ENCODE assay signal across 20 mouse cellular contexts in genomic region chr14:16092391-16093132, GRCm38 (mm10).
DNase-seq lines count a peak whose midpoint lies in the region; ATAC-seq lines count a peak whose summit lies in the region.
"Had no signal": no experiment of that assay in that cellular context is flagged by ENCODE, and none has a peak within 500 bp of the region (broad histone marks: within the 10 kb centered on the region; RNA-seq: fewer than 3 reads in every experiment).

No protein-coding gene starts in this region.

- H3K4me2 ChIP-seq in kidney, embryonic 15.5 days = no peak overlapping the region
- H3K4me2 ChIP-seq: embryonic facial prominence, embryonic 12.5 days; heart, embryonic 13.5 days; limb, embryonic 13.5 days; liver, embryonic 15.5 days had no signal

- no peaks in the 10 kb centered on the region for H3K9me3 ChIP-seq in kidney, embryonic 15.5 days (replicated peaks)
- H3K9me3 ChIP-seq: embryonic facial prominence, embryonic 12.5 days; heart, embryonic 13.5 days; limb, embryonic 13.5 days; liver, embryonic 15.5 days had no signal

- H3K27me3 ChIP-seq in kidney, embryonic 15.5 days = no peaks in the 10 kb centered on the region
- H3K27me3 ChIP-seq: embryonic facial prominence, embryonic 12.5 days; heart, embryonic 13.5 days; limb, embryonic 13.5 days; liver, embryonic 15.5 days had no signal

- H3K27ac ChIP-seq in kidney, embryonic 15.5 days = no peak overlapping the region
- H3K27ac ChIP-seq: embryonic facial prominence, embryonic 12.5 days; heart, embryonic 13.5 days; limb, embryonic 13.5 days; liver, embryonic 15.5 days had no signal

- H3K4me3 ChIP-seq in kidney, embryonic 15.5 days (replicated peaks) = no peak overlapping the region
- H3K4me3 ChIP-seq: embryonic facial prominence, embryonic 12.5 days; heart, embryonic 13.5 days; limb, embryonic 13.5 days; liver, embryonic 15.5 days had no signal

- no peak for ATAC-seq in kidney, embryonic 15.5 days (replicated peaks; ENCODE audit: low FRiP score)
- ATAC-seq: forebrain, embryonic 16.5 days; lung, postnatal 0 days had no signal

- peak; percentile 3 to 24 for DNase-seq in frontal cortex, postnatal 36 days (ENCODE audit: low spot score in 2 of 2)
- DNase-seq in frontal cortex, postnatal 14 days (ENCODE audit: low spot score in 2 of 2) = no peak
- DNase-seq in right cerebral cortex, adult 2 months (ENCODE audit: low spot score in 2 of 2) = peak; percentile 8 to 10
- DNase-seq in right cerebral cortex, postnatal 4 days = no peak
- peak; percentile 59 to 82 for DNase-seq in cerebellum, postnatal 14 days
- peak; percentile 2 for DNase-seq in left cerebral cortex, postnatal 4 days
- no peak for DNase-seq in spleen, postnatal 14 days (ENCODE audit: low spot score in 2 of 2)
- DNase-seq: adrenal gland, adult 8-10 months; heart, postnatal 36 days; kidney, adult 2 months; kidney, postnatal 36 days; midbrain, embryonic 14.5 days; right cerebral cortex, postnatal 14 days had no signal

- 86% methylated on average over 4 of the region's 4 CpGs for WGBS in kidney, embryonic 15.5 days

- H3K4me1 ChIP-seq in kidney, embryonic 15.5 days = no peaks in the 10 kb centered on the region
- H3K4me1 ChIP-seq: embryonic facial prominence, embryonic 12.5 days; heart, embryonic 13.5 days; limb, embryonic 13.5 days; liver, embryonic 15.5 days had no signal

- H3K9ac ChIP-seq in kidney, embryonic 15.5 days = no peak overlapping the region
- H3K9ac ChIP-seq: embryonic facial prominence, embryonic 12.5 days; heart, embryonic 13.5 days; limb, embryonic 13.5 days; liver, embryonic 15.5 days had no signal

- intact Hi-C loops in left cerebral cortex, postnatal 4 days (cut with DNase I) = no loop called here

- H3K36me3 ChIP-seq in kidney, embryonic 15.5 days = no peaks in the 10 kb centered on the region
- H3K36me3 ChIP-seq: embryonic facial prominence, embryonic 12.5 days; heart, embryonic 13.5 days; limb, embryonic 13.5 days; liver, embryonic 15.5 days had no signal

Comparison
In these comparisons a context has a peak if more than half of its experiments do, and no peak if none do; other contexts are left out.
1. DNase-seq: peak in frontal cortex, postnatal 36 days (2 of 2), right cerebral cortex, adult 2 months (2 of 2), cerebellum, postnatal 14 days (2 of 2) and left cerebral cortex, postnatal 4 days (single experiment); none in frontal cortex, postnatal 14 days (0 of 2), right cerebral cortex, postnatal 4 days (single experiment) and spleen, postnatal 14 days (0 of 2).